Mouse (Mus musculus) spleen, postnatal 36 days (tissue): ENCODE measurements around the gene Atm.

Experiments used
- DNase-seq, 2 experiments: peaks; one replicate each; pipeline ENCODE4 v3.0.0; 2022; ENCODE audit warnings: low spot score in 2 of 2, mixed read lengths in 1 of 2

Atm gene

DNA sequence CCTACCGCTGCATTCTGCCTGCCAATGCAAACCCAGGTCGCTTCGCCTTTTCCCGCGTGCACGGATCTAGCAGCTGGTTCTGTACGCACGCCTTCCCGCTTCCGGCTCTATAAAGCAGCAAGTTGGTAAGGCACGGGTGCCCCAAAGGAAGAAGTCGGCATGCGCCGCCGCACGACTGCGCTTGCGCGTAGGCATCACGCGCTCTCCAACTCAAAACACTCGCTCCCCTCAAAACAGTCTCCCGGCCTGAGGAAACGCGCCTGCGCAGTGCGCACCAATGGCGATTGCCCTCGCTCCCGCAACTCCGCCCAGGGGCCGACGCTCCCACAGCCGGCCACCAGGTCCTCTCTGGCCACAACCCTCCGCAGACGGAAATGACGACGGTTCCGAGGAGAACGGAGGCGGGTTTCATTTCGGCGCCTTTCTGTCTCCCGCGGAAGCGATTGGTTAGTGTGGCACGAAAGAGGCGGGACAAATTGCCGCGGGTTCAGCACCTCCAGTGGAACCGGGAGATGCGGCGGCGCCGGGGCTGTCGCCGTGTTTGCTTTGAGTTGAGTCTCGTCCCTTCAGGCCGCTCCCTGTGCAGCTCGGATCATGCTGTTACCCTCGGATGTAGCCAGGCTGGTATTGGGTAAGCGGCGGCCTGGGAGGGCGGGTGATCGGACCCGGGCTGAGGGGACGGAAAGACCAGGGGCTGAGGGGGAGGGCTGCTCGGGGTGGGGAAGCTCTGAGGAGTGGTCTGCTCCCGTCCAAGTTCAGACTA lies at the start of gene Atm, which contains the start of gene Npat:
Gene Atm (minus strand): TSS at position 183 of the 763 bp plus-strand sequence.
Gene Npat (plus strand): TSS at position 490 of the 763 bp plus-strand sequence.
- peak; percentile 100 for DNase-seq

GRCm38 (mm10) chr9:53581870-53582269 lies 45.3 kb upstream of the Atm start:
- DNase-seq: no peak

GRCm38 (mm10) chr9:53575721-53576120 lies 39.2 kb upstream of the Atm start:
- no peak for DNase-seq

DNA sequence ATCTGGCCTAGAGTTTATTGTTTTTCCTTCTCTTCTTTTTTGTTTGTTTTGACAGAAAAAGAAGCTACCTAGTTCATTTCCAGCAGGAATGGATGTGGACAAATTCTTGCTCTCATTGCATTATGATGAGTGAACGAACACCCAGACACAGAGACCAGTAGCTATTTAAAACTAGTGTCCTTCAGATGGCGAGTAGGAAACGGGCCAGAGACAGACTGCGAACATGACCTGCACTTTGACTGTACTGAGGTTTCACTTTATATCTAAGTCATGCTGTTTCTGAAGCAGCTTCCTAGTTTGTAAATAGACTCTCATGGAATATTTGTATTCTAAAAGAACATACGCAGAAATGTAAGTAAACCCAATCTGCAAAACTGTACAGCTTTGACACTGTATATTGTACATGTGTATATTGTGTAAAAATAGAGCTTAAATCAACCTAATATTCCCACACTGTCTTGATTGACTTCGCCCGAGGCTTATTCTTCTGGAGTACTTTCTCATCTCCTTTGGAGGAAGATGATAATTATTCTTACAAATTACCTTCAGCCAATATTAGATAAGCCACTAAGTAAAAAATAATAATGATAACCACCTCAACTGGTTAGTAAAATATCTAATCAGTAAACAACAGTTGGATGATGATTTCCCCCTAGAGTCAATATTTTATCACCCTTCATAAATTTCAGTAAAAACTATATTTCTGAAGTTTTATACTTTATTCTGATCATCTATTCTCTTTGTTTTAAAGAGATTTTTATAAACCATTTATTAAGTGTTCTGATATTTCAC lies 36.2 kb upstream of the Atm start:
- no peak for DNase-seq

DNA sequence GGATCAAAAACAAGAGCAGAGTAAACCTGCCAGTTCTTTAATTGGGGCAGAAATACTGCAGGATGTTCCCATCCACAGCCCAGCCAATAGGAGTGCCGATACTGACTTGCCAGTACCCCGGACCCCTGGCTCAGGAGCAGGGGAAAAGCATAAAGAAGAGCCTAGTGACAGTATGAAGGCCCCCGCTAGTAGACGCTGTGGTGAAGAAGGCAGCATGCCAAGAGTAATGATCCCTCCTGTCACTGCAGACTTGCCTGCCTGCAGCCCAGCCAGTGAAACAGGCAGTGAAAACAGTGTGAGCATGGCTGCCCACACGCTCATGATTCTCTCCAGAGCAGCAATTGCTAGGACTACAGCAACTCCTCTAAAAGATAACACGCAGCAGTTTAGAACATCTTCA lies 34.1 kb upstream of the Atm start:
- DNase-seq: no peak

GRCm38 (mm10) chr9:53537336-53537965 lies 911 bp upstream of the Atm start:
- peak in 1 of 2 experiments; percentile 11 for DNase-seq

- no peak for DNase-seq
Observed at GRCm38 (mm10) chr9:53535416-53536320, 872 bp downstream of the Atm start.

GRCm38 (mm10) chr9:53517373-53518009 lies 19.0 kb downstream of the Atm start:
- DNase-seq: no peak

GRCm38 (mm10) chr9:53514091-53514490 lies 22.4 kb downstream of the Atm start:
- no peak for DNase-seq

DNA sequence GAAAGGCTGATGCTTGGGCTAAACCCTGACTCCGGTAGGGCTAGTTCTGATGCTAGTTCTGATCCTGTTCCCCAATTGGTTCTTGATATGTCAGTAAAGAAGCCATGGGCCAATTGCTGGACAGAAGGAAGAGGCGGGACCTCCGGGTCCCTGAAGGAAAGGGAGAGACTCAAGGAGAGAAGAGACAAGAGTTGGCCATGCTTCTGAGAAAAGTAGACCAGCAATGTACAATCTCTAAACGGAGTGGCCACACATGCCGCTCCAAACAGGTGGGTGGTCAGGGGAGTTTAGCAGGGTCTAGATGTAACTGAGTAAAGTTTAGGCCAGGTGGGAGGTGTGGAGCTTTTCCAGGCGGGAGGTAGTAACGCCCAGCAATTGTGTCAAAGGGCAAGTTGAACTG lies 28.5 kb downstream of the Atm start:
- no peak for DNase-seq

GRCm38 (mm10) chr9:53485886-53486285 lies 50.7 kb downstream of the Atm start:
- DNase-seq: no peak

- DNase-seq: no peak
Observed at GRCm38 (mm10) chr9:53472806-53473518, 63.6 kb downstream of the Atm start.

GRCm38 (mm10) chr9:53452038-53452437 lies 84.5 kb downstream of the Atm start:
- no peak for DNase-seq

DNA sequence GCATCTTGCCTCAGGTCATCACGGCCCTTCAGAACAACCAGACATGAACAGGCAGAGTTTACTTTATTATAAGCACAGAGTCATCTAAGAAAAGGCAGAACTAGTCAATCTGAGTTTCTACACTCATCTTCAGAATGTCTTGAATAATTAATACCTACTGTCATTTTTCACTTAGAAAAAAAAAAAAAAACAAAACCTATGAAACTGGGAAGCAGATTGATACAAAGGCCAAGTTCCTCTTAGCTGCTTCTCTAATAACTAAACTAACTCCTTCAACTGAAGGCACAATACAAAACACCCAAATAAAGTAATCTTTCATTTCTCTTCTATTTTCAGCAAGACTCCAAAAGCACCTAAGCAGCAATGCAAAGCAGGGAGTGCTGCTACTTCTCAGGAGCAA lies 85.9 kb downstream of the Atm start:
- DNase-seq: no peak

DNA sequence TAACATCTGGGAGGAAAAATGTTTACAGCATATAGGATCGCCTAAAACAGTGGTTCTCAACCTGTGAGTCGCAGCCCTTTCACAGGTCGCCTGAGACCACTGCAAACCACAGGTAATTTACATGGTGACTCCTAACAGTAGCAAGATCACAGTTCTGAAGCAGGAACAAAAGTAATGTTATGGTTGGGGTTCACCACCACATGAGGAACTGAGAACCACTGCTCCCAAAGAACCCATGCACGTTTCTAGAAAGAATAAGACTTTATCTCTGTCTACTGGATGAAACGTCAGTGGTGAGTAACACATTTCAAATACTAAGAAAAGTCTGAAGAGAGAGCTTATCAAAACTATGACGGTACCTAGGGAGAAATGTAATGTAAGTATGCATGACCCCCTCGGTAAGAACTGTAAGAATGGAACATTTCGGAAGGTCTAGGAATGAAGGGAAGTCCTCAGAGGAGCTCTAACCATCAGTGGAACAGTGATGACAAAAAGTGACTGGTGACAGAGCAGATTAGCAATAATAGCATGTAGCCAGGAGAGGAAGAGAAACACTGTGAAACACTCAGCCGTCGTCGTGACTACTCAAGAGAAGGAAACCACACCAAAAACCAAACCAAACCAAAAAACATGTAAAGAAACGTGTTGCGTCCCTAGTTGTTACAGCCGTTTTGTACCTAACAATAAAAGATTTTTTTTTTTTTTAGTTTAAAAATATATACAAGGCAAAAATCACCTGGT lies 100.5 kb downstream of the Atm start:
- no peak for DNase-seq

- no peak for DNase-seq
Observed at GRCm38 (mm10) chr9:53427638-53428037, 108.9 kb downstream of the Atm start.

DNA sequence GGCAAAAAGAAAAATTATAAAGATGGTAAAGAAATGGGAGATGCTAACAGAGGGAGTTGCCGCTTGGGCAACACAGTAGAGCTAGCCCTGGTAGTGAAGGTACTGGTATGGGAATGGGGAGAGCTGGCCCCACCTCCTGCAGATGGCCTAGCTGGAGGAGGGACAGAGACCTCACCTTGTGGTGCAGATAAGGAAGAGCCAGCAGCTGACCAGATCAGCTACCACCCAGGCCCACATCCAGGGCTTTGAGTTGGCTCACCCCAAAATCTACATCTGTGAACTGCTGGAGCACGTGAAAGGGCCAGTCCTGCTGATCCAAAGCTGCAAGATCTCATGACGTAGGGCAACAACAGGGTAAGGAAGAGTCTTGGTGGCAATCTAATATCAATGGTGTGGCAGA lies 109.8 kb downstream of the Atm start:
- no peak for DNase-seq

- peak in 1 of 2 experiments; percentile 14 for DNase-seq
Observed at GRCm38 (mm10) chr9:53422133-53422896, 114.2 kb downstream of the Atm start.

DNA sequence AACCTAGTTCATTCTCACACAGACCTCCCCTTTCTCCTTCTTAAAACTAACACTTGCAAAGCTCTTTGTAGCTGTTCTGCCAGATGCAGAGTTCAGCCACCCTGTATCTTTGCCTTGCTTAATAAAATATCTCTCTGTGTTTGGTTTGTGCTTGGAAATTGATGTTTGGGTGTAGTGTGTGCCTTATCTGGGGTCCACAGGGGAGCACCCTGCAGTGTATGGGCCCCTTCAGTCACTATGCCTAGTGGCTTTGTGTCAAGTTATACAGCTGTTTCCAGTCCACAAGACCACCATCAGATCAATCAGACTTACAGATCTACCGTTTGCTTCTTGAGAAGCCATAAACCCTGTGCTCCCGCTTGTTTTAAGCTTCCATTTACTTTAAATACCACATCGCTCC lies 127.1 kb downstream of the Atm start:
- DNase-seq: no peak
